Mouse (Mus musculus) embryonic facial prominence, embryonic 11.5 days (tissue): ENCODE results near the gene Gnmt. TPM values are rescaled to one million over a fixed set of nuclear protein-coding genes. Genes with fewer than 3 reads are reported as not detected.

Experiments
- ATAC-seq: fragments of 200-750 bp; cut with Nextera tagmentation; replicated peaks from 2 replicates; pipeline ENCODE4 v1.8.0; 2017; ENCODE audit warnings: low read depth; ENCODE audit not compliant: insufficient number of reproducible peaks, low FRiP score, low TSS enrichment
- DNase-seq: peaks from one replicate; pipeline ENCODE4 v3.0.0-alpha.2; 2015; ENCODE audit warnings: low spot score
- H3K27ac ChIP-seq: fragments of 300-500 bp; sonication (generic); replicated peaks from 2 replicates; pipeline ENCODE4 v1.5.1; 2014; ENCODE audit warnings: mild to moderate bottlenecking, low read depth, low read length, control low read depth
- H3K27me3 ChIP-seq: fragments of 300-500 bp; sonication (generic); 2 replicates; pipeline ENCODE4 v1.6.1; 2014; ENCODE audit warnings: mild to moderate bottlenecking, low read length, moderate library complexity, mixed read lengths; ENCODE audit not compliant: control insufficient read depth, insufficient read depth
- H3K36me3 ChIP-seq: fragments of 300-500 bp; sonication (generic); replicated peaks from 2 replicates; pipeline ENCODE4 v1.6.1; 2014; ENCODE audit warnings: low read depth, mild to moderate bottlenecking, low read length, moderate library complexity, mixed read lengths; ENCODE audit not compliant: control insufficient read depth, insufficient read depth
- H3K4me1 ChIP-seq: fragments of 300-500 bp; sonication (generic); 2 replicates; pipeline ENCODE4 v1.6.1; 2014; ENCODE audit warnings: low read length, mixed read lengths; ENCODE audit not compliant: control insufficient read depth, insufficient read depth
- H3K4me2 ChIP-seq: fragments of 300-500 bp; sonication (generic); 2 replicates; pipeline ENCODE4 v1.6.1; 2014; ENCODE audit warnings: low read depth, mild to moderate bottlenecking, control low read depth, low read length, moderate library complexity
- H3K4me3 ChIP-seq: fragments of 300-500 bp; sonication (generic); 2 replicates; pipeline ENCODE4 v1.5.1; 2014; ENCODE audit warnings: low read depth, low read length, control low read depth
- H3K9ac ChIP-seq: fragments of 300-500 bp; sonication (generic); replicated peaks from 2 replicates; pipeline ENCODE4 v1.6.1; 2014; ENCODE audit warnings: mild to moderate bottlenecking, control low read depth, low read length
- H3K9me3 ChIP-seq: fragments of 300-500 bp; sonication (generic); replicated peaks from 2 replicates; pipeline ENCODE4 v1.6.1; 2016; ENCODE audit warnings: mild to moderate bottlenecking, low read length, inconsistent platforms, mixed read lengths; ENCODE audit not compliant: control insufficient read depth
- WGBS: fragments of 180-500 bp; shearing (Covaris S2); extraction: QIAGEN DNeasy Blood & Tissue Kit; methylation state at CpG from one replicate; pipeline ENCODE4 v1.1.7; 2014; 5-methylcytosine and 5-hydroxymethylcytosine counted together
- polyA plus RNA-seq: library from polyadenylated mRNA; unstranded; fragments of >200 nt; fragmentation: Nextera tagmentation; extraction: Ambion mirVana; gene quantifications from 2 replicates; pipeline ENCODE4 v1.2.1, GENCODE M21; 2014

Gnmt gene
- polyA plus RNA-seq, 1 experiment from 2014 or later = 0.62 TPM

DNA sequence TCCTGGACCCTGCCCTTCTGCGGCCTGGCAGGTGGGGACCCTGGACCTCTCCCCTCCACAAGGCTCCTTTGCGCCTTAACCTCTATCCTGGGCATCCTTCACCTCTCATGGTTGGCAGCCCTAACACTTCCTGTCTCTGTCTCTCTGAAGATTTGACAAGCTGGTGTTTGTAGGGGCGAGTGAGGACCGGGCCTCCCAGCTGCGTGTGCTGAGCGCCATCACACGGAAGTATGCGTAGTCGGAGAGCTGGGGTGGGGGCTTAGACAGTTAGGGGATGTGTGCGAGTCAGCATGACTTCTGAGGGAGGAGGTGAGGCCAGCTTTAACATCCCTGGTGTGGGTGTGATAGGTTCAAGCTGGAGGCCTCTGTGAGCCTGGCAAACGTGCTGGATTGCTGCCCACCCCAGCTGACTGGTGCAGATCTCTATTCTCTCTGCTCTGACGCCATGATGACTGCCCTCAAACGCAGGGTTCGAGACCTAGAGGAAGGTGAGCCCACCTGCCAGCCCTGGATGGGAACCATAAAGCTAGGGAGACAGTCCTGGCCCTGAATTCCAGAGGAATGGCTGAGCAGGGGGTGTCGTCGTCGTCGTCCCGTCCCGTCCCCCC lies 4.4 kb downstream of the Gnmt start:
- no peaks in the 10 kb centered on the region for H3K9me3 ChIP-seq
- no peaks in the 10 kb centered on the region for H3K36me3 ChIP-seq
- no peak overlapping the region for H3K27ac ChIP-seq
- H3K27me3 ChIP-seq = peaks cover 6% of the 10 kb centered on the region
- no peaks in the 10 kb centered on the region for H3K4me1 ChIP-seq
- H3K9ac ChIP-seq = no peak overlapping the region
- DNase-seq = no peak
- no peak for ATAC-seq
- no peak overlapping the region for H3K4me2 ChIP-seq
- H3K4me3 ChIP-seq = no peak overlapping the region
- 84% methylated on average over 16 of the region's 20 CpGs for WGBS

- Histone ChIP-seq H3K4me2 (no peak overlapping the region), H3K36me3 (no peaks in the 10 kb centered on the region; the same call in 1 of the 2 replicates), H3K27me3 (no peaks in the 10 kb centered on the region), H3K4me3 (no peak overlapping the region), H3K9ac (no peak overlapping the region), H3K4me1 (no peaks in the 10 kb centered on the region), H3K27ac (no peak overlapping the region), H3K9me3 (no peaks in the 10 kb centered on the region)
- ATAC-seq (no peak), DNase-seq (no peak)
- 85% methylated on average over 7 of the region's 7 CpGs for WGBS
Observed at GRCm38 (mm10) chr17:46721077-46721476, 7.9 kb downstream of the Gnmt start.

DNA sequence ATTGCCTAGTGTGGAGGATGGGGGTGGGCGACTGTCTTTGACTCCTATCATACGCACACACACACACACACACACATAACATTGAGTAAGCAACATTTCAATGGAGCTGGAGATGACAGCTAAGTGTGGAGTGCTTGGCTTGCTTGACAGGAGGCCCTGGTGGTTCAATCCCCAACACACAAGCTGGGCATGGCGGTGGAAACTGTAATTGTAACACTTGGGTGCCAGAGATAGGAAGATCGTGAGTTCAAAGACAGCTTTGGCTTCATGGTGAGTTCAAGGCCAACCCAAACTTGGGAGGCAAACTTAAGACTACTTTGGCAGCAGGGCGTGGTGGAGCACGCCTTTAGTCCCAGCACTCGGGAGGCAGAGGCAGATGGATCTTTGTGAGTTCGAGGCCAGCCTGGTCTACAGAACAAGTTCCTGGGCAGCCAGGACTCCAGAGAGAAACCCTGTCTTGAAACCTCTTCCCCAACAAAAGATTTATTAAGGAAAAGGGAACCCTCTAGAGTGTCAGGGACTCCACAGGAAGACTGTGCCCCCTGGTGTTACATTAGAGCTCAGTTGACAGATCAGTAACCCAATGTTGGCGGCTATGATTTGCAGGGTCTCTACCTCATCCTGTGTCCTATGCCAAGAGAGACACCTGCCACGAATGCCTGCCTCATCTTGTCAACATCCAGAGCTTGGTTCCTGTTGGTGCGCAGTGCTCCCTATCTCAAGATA lies 14.0 kb downstream of the Gnmt start:
- Histone ChIP-seq H3K27ac (no peak overlapping the region), H3K27me3 (no peaks in the 10 kb centered on the region), H3K4me1 (no peaks in the 10 kb centered on the region), H3K36me3 (no peaks in the 10 kb centered on the region; the same call in none of the 2 replicates), H3K9me3 (no peaks in the 10 kb centered on the region), H3K4me3 (no peak overlapping the region), H3K4me2 (no peak overlapping the region), H3K9ac (no peak overlapping the region)
- DNase-seq (no peak), ATAC-seq (no peak)
- 92% methylated on average over 11 of the region's 11 CpGs for WGBS

DNA sequence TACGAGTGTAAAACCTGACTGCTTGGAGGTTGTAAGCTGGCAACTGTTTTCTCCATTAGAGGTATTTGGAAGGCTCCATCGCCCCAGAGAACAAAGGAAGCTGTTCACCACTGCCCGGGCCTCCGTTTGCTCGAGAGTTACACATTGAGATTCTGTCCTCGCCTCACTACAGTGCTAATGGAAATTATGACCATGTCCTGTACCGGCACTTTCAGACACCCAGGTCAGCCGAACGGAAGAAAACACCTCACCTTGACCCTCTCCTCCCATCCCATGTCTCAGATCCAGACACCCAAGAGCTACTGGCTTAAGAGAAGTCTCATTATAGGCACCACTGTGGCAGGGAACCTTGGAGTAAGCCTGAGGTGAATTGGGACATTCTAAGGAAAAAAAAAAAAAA lies 15.1 kb downstream of the Gnmt start:
- ATAC-seq = no peak
- H3K4me1 ChIP-seq = no peaks in the 10 kb centered on the region
- H3K9me3 ChIP-seq = no peaks in the 10 kb centered on the region
- 92% methylated on average over 9 of the region's 9 CpGs for WGBS
- H3K27me3 ChIP-seq = no peaks in the 10 kb centered on the region
- H3K4me3 ChIP-seq = no peak overlapping the region
- no peaks in the 10 kb centered on the region; the same call in none of the 2 replicates for H3K36me3 ChIP-seq
- no peak overlapping the region for H3K4me2 ChIP-seq
- H3K27ac ChIP-seq = no peak overlapping the region
- no peak for DNase-seq
- no peak overlapping the region for H3K9ac ChIP-seq

GRCm38 (mm10) chr17:46712442-46712841 lies 16.5 kb downstream of the Gnmt start:
- no peak for DNase-seq
- Histone ChIP-seq H3K4me2 (peak overlapping the region; percentile 87), H3K9me3 (no peaks in the 10 kb centered on the region), H3K4me1 (no peaks in the 10 kb centered on the region), H3K27me3 (no peaks in the 10 kb centered on the region), H3K36me3 (no peaks in the 10 kb centered on the region; the same call in none of the 2 replicates), H3K9ac (peak overlapping the region; percentile 85), H3K4me3 (peak overlapping the region; percentile 97), H3K27ac (no peak overlapping the region)
- 75% methylated on average over 7 of the region's 7 CpGs for WGBS
- no peak for ATAC-seq

DNA sequence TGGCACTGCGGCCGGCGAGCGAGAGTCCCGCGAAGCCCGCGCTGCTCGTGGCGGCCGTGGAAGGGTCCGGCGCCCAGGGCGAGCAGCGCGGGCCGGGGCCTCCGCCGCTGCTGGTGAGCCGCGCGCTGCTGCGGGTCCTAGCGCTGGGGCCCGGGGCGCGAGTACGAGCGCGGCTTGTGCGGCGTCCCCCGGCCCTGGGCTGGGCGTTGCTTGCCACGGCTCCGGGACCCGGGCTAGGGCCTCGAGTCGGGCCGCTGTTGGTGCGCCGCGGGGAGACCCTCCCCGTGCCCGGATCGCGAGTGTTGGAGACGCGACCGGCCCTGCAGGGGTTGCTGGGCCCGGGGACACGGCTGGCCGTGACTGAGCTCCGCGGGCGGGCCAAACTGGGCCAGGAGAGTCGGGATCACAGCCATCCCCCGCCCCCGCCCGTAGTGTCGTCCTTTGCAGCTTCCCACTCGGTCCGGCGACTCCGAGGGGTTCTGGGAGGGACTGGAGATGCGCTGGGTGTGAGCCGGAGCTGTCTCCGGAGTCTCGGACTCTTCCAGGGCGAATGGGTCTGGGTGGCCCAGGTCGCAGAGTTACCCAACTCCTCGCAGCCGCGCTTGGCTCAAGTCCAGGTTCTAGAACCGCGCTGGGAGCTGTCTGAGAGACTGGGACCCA lies 17.2 kb downstream of the Gnmt start:
- under 1% methylated on average over 75 of the region's 76 CpGs for WGBS
- no peaks in the 10 kb centered on the region for H3K9me3 ChIP-seq
- no peaks in the 10 kb centered on the region for H3K4me1 ChIP-seq
- H3K27me3 ChIP-seq = no peaks in the 10 kb centered on the region
- peak overlapping the region; percentile 85 for H3K9ac ChIP-seq
- H3K27ac ChIP-seq = peak overlapping the region; percentile 56; the same call in 1 of the 2 replicates
- DNase-seq (peak; percentile 10), ATAC-seq (peak; percentile 56; the same call in 1 of the 2 replicates)
- H3K4me3 ChIP-seq = peak overlapping the region; percentile 97
- H3K36me3 ChIP-seq = no peaks in the 10 kb centered on the region; the same call in none of the 2 replicates
- peak overlapping the region; percentile 87 for H3K4me2 ChIP-seq

GRCm38 (mm10) chr17:46710959-46711597 lies 17.9 kb downstream of the Gnmt start, which contains the start of gene Pex6:
TSS of gene Pex6 (plus strand) at chr17:46711463.
- Histone ChIP-seq H3K9ac (peak within 1 kb of the TSS; percentile 85), H3K36me3 (no peaks in the 10 kb centered on the region; the same call in 1 of the 2 replicates), H3K9me3 (no peaks in the 10 kb centered on the region), H3K4me2 (peak within 1 kb of the TSS; percentile 87), H3K4me1 (no peaks in the 10 kb centered on the region), H3K27ac (peak within 1 kb of the TSS; percentile 56; the same call in 1 of the 2 replicates), H3K4me3 (peak within 1 kb of the TSS; percentile 97), H3K27me3 (no peaks in the 10 kb centered on the region)
- peak; percentile 98 for DNase-seq
- peak; percentile 55 for ATAC-seq
- 9% methylated on average over 36 of the region's 36 CpGs for WGBS
